In the genomic region with DNA sequence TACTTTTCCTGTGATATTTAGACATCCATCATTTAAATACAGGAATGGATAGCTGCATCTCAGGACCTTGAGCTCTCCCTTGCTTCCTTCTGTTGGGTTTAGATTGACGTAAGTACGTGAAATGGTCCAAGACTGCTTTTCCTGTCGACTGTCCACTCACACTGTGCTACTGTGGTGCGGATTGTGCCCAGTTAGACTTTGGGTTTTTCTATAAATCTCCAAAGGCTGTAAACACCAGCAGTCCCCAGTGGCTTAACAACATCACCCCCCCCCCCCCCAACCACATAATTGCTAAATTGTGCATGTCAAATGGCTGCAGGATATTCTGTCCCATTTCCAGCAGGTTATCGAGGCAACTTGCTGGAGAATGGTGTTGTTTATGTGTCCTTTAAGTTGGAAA, we compare ENCODE assay signal across 20 mouse cellular contexts.
DNase-seq lines count a peak whose midpoint lies in the region; ATAC-seq lines count a peak whose summit lies in the region.
"Had no signal": no experiment of that assay in that cellular context is flagged by ENCODE, and none has a peak within 500 bp of the region (broad histone marks: within the 10 kb centered on the region; RNA-seq: fewer than 3 reads in every experiment).

No protein-coding gene starts in this region.

- no peak overlapping the region for H3K27ac ChIP-seq in kidney, embryonic 14.5 days (ENCODE audit: low read depth, low read length)
- peak overlapping the region; percentile 36; the same call in 1 of the 2 replicates for H3K27ac ChIP-seq in forebrain, embryonic 12.5 days
- no peak overlapping the region for H3K27ac ChIP-seq in neural tube, embryonic 13.5 days (replicated peaks)
- H3K27ac ChIP-seq: embryonic facial prominence, embryonic 15.5 days; heart, adult 2 months; limb, embryonic 13.5 days; liver, embryonic 14.5 days; midbrain, embryonic 15.5 days had no signal

- DNase-seq in embryo, embryonic 10.5 days (ENCODE audit: low spot score) = peak; percentile 42
- no peak for DNase-seq in embryo, embryonic 11 days
- DNase-seq in kidney, postnatal 14 days = peak; percentile 10
- no peak for DNase-seq in spleen, postnatal 4 days (ENCODE audit: low spot score in 2 of 2)
- no peak for DNase-seq in layer of hippocampus, adult 18-20 months (ENCODE audit: low spot score in 2 of 2)
- DNase-seq: adrenal gland, postnatal 10 days; cerebellum, adult 2 months; gastrocnemius, postnatal 10 days; heart, adult 2 months; right cerebral cortex, postnatal 4 days; thymus, postnatal 25 days had no signal

- H3K4me1 ChIP-seq in kidney, embryonic 14.5 days (ENCODE audit: control insufficient read depth, insufficient read depth, low read length) = no peaks in the 10 kb centered on the region
- H3K4me1 ChIP-seq in forebrain, embryonic 12.5 days = peaks cover 46% of the 10 kb centered on the region
- H3K4me1 ChIP-seq in neural tube, embryonic 13.5 days (replicated peaks) = peaks cover 34% of the 10 kb centered on the region

- H3K9ac ChIP-seq in kidney, embryonic 14.5 days (ENCODE audit: low read depth, low read length) = no peak overlapping the region
- H3K9ac ChIP-seq in forebrain, embryonic 12.5 days = no peak overlapping the region
- H3K9ac ChIP-seq in neural tube, embryonic 13.5 days = no peak overlapping the region
- H3K9ac ChIP-seq: embryonic facial prominence, embryonic 15.5 days; hindbrain, embryonic 12.5 days; limb, embryonic 13.5 days; liver, embryonic 14.5 days; midbrain, embryonic 15.5 days had no signal

- no peaks in the 10 kb centered on the region for H3K9me3 ChIP-seq in kidney, embryonic 14.5 days (ENCODE audit: control insufficient read depth, low read length)
- no peaks in the 10 kb centered on the region for H3K9me3 ChIP-seq in forebrain, embryonic 12.5 days
- H3K9me3 ChIP-seq in neural tube, embryonic 13.5 days = no peaks in the 10 kb centered on the region
- H3K9me3 ChIP-seq: embryonic facial prominence, embryonic 15.5 days; hindbrain, embryonic 12.5 days; limb, embryonic 13.5 days; midbrain, embryonic 15.5 days had no signal

- ATAC-seq in kidney, embryonic 14.5 days (ENCODE audit: low FRiP score, low TSS enrichment) = no peak
- ATAC-seq in forebrain, embryonic 12.5 days (ENCODE audit: low FRiP score) = no peak
- peak; percentile 67; the same call in 1 of the 2 replicates for ATAC-seq in neural tube, embryonic 13.5 days (ENCODE audit: low read depth)
- ATAC-seq: intestine, postnatal 0 days had no signal

- H3K27me3 ChIP-seq in kidney, embryonic 14.5 days (ENCODE audit: control insufficient read depth, insufficient read depth, low read length) = no peaks in the 10 kb centered on the region
- no peaks in the 10 kb centered on the region for H3K27me3 ChIP-seq in forebrain, embryonic 12.5 days
- no peaks in the 10 kb centered on the region for H3K27me3 ChIP-seq in neural tube, embryonic 13.5 days
- H3K27me3 ChIP-seq: embryonic facial prominence, embryonic 15.5 days; hindbrain, embryonic 12.5 days; midbrain, embryonic 15.5 days had no signal

- H3K36me3 ChIP-seq in kidney, embryonic 14.5 days (ENCODE audit: control insufficient read depth, insufficient read depth, low read length) = no peaks in the 10 kb centered on the region
- H3K36me3 ChIP-seq in forebrain, embryonic 12.5 days (replicated peaks) = no peaks in the 10 kb centered on the region
- H3K36me3 ChIP-seq in neural tube, embryonic 13.5 days = no peaks in the 10 kb centered on the region
- H3K36me3 ChIP-seq: embryonic facial prominence, embryonic 15.5 days; hindbrain, embryonic 12.5 days; limb, embryonic 13.5 days; midbrain, embryonic 15.5 days had no signal

- H3K4me3 ChIP-seq in kidney, embryonic 14.5 days (ENCODE audit: low read length) = no peak overlapping the region
- no peak overlapping the region for H3K4me3 ChIP-seq in forebrain, embryonic 12.5 days (replicated peaks)
- no peak overlapping the region for H3K4me3 ChIP-seq in neural tube, embryonic 13.5 days
- H3K4me3 ChIP-seq: embryonic facial prominence, embryonic 15.5 days; heart, adult 2 months; hindbrain, embryonic 12.5 days; limb, embryonic 13.5 days; midbrain, embryonic 15.5 days had no signal

- WGBS in kidney, embryonic 14.5 days = 45% methylated on average over 5 of the region's 5 CpGs
- 37% methylated on average over 5 of the region's 5 CpGs for whole genome bisulfite sequencing in forebrain, embryonic 12.5 days
- WGBS in neural tube, embryonic 13.5 days = 10% methylated on average over 5 of the region's 5 CpGs

- H3K4me2 ChIP-seq in kidney, embryonic 14.5 days (replicated peaks; ENCODE audit: low read depth, low read length) = no peak overlapping the region
- no peak overlapping the region for H3K4me2 ChIP-seq in forebrain, embryonic 12.5 days
- H3K4me2 ChIP-seq in neural tube, embryonic 13.5 days = no peak overlapping the region
- H3K4me2 ChIP-seq: embryonic facial prominence, embryonic 15.5 days; hindbrain, embryonic 12.5 days; limb, embryonic 13.5 days; midbrain, embryonic 15.5 days had no signal

Comparison
In these comparisons a context has a peak if more than half of its experiments do, and no peak if none do; other contexts are left out.
1. DNase-seq: peak in embryo, embryonic 10.5 days (single experiment) and kidney, postnatal 14 days (single experiment); none in embryo, embryonic 11 days (single experiment), spleen, postnatal 4 days (0 of 2) and layer of hippocampus, adult 18-20 months (0 of 2).